Mouse (Mus musculus): ENCODE data around the gene Tsga10ip. TPM values are rescaled to one million over a fixed set of nuclear protein-coding genes. Genes with fewer than 3 reads are reported as not detected.
A peak's percentile ranks its signal among the peaks of the same experiment; 100 is the strongest.

Tsga10ip gene
- polyA plus RNA-seq (2015; fragmentation: Nextera tagmentation; extraction: Ambion mirVana): 0.44 TPM in 1 of 2 replicates, not detected in the other

DNA sequence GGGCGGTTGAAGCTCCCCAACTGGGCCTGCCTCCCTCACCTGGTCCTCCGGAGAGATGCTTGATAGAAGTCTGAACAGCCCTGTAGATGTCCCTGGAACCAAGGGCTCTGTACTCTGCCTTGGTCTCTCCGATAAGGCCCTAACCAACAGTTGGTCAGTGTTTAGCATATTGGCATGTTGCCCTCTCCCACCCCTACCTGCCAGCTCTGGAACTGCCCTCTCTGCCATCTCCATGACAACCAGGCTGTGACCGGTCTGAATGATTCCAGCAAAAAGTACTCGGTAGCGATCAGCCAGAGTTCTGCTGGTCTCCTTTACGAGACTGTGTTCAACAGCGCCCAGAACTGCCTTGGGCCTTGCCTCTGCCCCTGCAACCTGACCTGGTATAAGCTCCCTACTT, at the start of gene Tsga10ip:
Gene Tsga10ip (minus strand): TSS at position 234 of the 400 bp plus-strand sequence.
- no peaks in the 10 kb centered on the region for H3K36me3 ChIP-seq (ENCODE audit: control insufficient read depth, insufficient read depth, low read length)
- H3K27ac ChIP-seq (replicated peaks): no peak within 1 kb of the TSS
- H3K4me2 ChIP-seq (replicated peaks; ENCODE audit: low read depth): no peak within 1 kb of the TSS
- no peak within 1 kb of the TSS for H3K4me3 ChIP-seq (ENCODE audit: low read depth, low read length)
- WGBS: 70% methylated on average over 8 of the region's 8 CpGs
- no peaks in the 10 kb centered on the region for H3K4me1 ChIP-seq (replicated peaks; ENCODE audit: control insufficient read depth, insufficient read depth)
- no peak for ATAC-seq (ENCODE audit: low FRiP score, low TSS enrichment)
- no peak within 1 kb of the TSS for H3K9ac ChIP-seq (ENCODE audit: low read length)
- TF ChIP-seq CTCF (IDR thresholded peaks at IDR 0.05; ENCODE audit: low read depth) (0 out of 2 replicates have a peak, but pooled peaks have one; percentile 1), EP300 (optimal IDR thresholded peaks at IDR 0.05) (no peak)
- no peak for DNase-seq (ENCODE audit: low spot score)
- no peaks in the 10 kb centered on the region for H3K27me3 ChIP-seq (ENCODE audit: control insufficient read depth, insufficient read depth, low read length)
- H3K9me3 ChIP-seq (ENCODE audit: control insufficient read depth, low read length): no peaks in the 10 kb centered on the region

DNA sequence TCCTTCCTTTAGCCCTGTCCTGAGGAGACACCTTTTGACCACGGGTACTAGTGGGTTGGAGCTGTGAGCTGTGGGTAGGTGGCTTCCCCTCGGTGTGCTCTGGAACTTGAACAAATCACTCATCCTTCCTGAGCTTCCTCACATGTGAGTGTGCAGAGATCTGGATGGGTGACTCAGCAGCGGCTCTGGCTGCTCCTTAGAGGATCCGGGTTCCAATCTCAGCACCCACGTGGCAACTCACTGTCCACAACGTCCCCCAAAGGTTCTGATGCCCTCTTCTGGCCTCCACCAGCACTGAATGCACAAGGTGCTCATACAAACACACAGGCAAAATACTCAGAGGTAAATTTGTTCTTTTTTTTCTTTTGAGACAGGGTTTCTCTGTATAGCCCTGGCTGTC, 49.4 kb upstream of the Tsga10ip start:
- Histone ChIP-seq H3K27ac (replicated peaks) (no peak overlapping the region), H3K4me2 (replicated peaks; ENCODE audit: low read depth) (no peak overlapping the region), H3K36me3 (ENCODE audit: control insufficient read depth, insufficient read depth, low read length) (peaks cover 5% of the 10 kb centered on the region), H3K9me3 (ENCODE audit: control insufficient read depth, low read length) (no peaks in the 10 kb centered on the region), H3K4me1 (replicated peaks; ENCODE audit: control insufficient read depth, insufficient read depth) (peaks cover 2% of the 10 kb centered on the region; the same call in 1 of the 2 replicates), H3K27me3 (ENCODE audit: control insufficient read depth, insufficient read depth, low read length) (peaks cover 3% of the 10 kb centered on the region; the same call in 1 of the 2 replicates), H3K4me3 (ENCODE audit: low read depth, low read length) (no peak overlapping the region), H3K9ac (ENCODE audit: low read length) (no peak overlapping the region)
- no peak for TF ChIP-seq EP300 (optimal IDR thresholded peaks at IDR 0.05)
- no peak for TF ChIP-seq CTCF (IDR thresholded peaks at IDR 0.05; ENCODE audit: low read depth)
- DNase-seq (ENCODE audit: low spot score): no peak
- WGBS: 75% methylated on average over 6 of the region's 6 CpGs
- ATAC-seq (ENCODE audit: low FRiP score, low TSS enrichment): no peak

DNA sequence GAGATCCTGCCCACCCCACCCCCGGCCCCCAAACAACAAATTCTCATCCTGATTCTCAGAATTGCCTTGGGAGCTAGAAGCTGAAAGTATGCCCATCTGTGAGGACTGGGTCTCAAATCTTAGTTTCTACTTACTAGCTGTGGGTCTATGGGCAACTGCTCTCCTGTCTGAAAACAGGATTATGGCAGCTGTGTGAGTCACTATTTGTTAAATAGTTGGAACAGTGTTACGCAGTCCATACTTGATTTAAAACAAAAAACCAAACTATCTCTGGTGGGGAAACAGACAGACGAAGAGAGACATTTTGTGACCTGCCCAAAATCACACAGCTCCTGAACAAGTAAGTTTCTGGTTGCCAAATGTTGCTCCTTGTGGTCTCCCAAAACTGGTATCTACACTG, 47.3 kb upstream of the Tsga10ip start:
- TF ChIP-seq CTCF (IDR thresholded peaks at IDR 0.05; ENCODE audit: low read depth): no peak
- TF ChIP-seq EP300 (optimal IDR thresholded peaks at IDR 0.05): no peak
- no peak for ATAC-seq (ENCODE audit: low FRiP score, low TSS enrichment)
- WGBS: 66% methylated on average over 3 of the region's 3 CpGs
- Histone ChIP-seq H3K36me3 (ENCODE audit: control insufficient read depth, insufficient read depth, low read length) (peaks cover 5% of the 10 kb centered on the region), H3K4me3 (ENCODE audit: low read depth, low read length) (no peak overlapping the region), H3K4me1 (replicated peaks; ENCODE audit: control insufficient read depth, insufficient read depth) (no peaks in the 10 kb centered on the region), H3K27ac (replicated peaks) (no peak overlapping the region), H3K9ac (ENCODE audit: low read length) (no peak overlapping the region), H3K27me3 (ENCODE audit: control insufficient read depth, insufficient read depth, low read length) (peaks cover 3% of the 10 kb centered on the region; the same call in 1 of the 2 replicates), H3K9me3 (ENCODE audit: control insufficient read depth, low read length) (no peaks in the 10 kb centered on the region), H3K4me2 (replicated peaks; ENCODE audit: low read depth) (no peak overlapping the region)
- DNase-seq (ENCODE audit: low spot score): no peak

DNA sequence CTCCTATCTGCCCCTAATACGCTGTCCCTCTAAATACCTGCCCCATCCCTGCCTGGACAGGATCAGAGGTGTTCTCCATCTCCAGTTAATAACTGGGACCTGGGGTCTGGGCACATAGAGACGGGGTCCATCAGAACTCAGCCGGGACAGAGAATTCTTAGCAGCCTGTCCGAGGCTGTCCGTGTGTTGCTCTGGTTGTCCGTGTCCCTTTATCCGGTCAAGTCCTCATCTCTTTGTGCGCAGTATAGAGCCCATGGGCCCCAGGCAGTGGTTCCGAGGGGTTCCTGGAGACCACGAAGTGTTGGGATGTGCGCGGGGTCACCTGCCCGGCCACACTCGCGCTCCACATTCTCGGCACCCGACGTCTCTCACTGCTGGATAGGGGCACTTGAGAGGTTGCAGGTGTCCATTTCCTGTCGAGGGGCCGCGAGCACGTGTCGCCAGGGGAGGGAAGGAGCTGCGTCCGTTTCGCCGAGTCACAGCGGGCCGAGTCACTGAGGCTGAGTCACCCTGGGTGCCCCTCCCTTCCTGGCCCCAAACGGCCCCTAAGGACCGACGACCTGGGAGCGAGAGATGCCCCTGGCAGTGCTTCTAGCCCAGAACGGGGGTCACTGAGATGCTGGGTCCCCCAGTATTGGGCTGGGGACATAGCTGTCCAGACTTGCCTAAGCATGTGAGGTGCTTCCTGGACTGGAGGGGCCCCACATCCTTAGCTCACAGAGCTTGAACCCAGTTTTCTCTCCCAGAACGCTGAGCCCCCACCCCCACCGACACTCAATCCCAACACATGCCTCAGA, 46.2 kb upstream of the Tsga10ip start:
- peak overlapping the region; percentile 51 for H3K4me3 ChIP-seq (ENCODE audit: low read depth, low read length)
- peak; percentile 56 for DNase-seq (ENCODE audit: low spot score)
- H3K27ac ChIP-seq (replicated peaks): no peak overlapping the region
- ATAC-seq (ENCODE audit: low FRiP score, low TSS enrichment): peak; percentile 50
- peak overlapping the region; percentile 92 for H3K4me2 ChIP-seq (replicated peaks; ENCODE audit: low read depth)
- no peak overlapping the region for H3K9ac ChIP-seq (ENCODE audit: low read length)
- H3K4me1 ChIP-seq (replicated peaks; ENCODE audit: control insufficient read depth, insufficient read depth): no peaks in the 10 kb centered on the region
- WGBS: 5% methylated on average over 36 of the region's 36 CpGs
- peaks cover 3% of the 10 kb centered on the region; the same call in 1 of the 2 replicates for H3K27me3 ChIP-seq (ENCODE audit: control insufficient read depth, insufficient read depth, low read length)
- H3K36me3 ChIP-seq (ENCODE audit: control insufficient read depth, insufficient read depth, low read length): no peaks in the 10 kb centered on the region
- no peak for TF ChIP-seq CTCF (IDR thresholded peaks at IDR 0.05; ENCODE audit: low read depth)
- no peak for TF ChIP-seq EP300 (optimal IDR thresholded peaks at IDR 0.05)
- H3K9me3 ChIP-seq (ENCODE audit: control insufficient read depth, low read length): no peaks in the 10 kb centered on the region

DNA sequence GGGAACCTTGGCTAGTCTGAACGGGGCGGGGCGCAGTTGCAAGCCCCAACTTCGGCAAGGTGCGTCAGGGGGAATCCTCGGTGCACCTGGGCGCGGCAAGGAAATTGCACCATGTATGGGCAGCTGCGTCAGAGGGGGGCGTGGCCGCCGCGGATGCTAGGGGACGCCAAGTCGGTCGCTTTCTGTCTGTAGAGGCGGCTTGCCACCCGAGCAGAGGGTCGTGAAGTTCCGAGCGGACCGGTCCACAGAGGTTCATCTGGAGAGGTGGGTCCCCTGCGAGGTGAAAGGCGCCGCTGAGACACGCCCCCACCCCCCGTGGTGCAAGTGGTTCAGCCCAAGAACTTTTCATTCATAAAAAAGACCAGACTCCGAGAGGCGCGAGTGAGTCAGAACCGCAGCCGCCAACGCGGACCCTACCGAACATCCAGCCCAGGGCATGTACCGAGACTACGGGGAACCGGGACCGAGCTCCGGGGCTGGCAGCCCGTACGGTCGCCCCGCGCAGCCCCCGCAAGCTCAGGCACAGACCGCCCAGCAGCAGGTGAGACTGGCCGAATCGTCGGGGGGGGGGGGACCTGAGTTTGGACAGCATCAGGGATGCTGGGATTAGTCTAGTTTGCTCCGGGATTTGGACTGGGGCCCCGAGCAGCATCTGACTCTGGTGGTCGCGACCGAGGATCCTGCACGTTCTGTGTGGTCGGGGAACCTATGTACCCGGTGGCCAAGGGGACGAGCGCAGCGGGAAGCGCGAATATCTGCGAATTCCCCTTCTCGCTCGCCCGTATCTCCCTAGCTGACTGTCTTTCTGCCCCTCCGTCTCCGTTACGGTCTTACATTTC, 45.4 kb upstream of the Tsga10ip start, which contains the start of gene Fosl1:
Gene Fosl1 (plus strand): TSS at position 33 of the 839 bp plus-strand sequence.
- Histone ChIP-seq H3K4me2 (replicated peaks; ENCODE audit: low read depth) (peak within 1 kb of the TSS; percentile 92), H3K36me3 (ENCODE audit: control insufficient read depth, insufficient read depth, low read length) (no peaks in the 10 kb centered on the region), H3K27me3 (ENCODE audit: control insufficient read depth, insufficient read depth, low read length) (peaks cover 3% of the 10 kb centered on the region; the same call in 1 of the 2 replicates), H3K9ac (ENCODE audit: low read length) (peak within 1 kb of the TSS; percentile 48), H3K4me3 (ENCODE audit: low read depth, low read length) (peak within 1 kb of the TSS; percentile 51), H3K27ac (replicated peaks) (no peak within 1 kb of the TSS), H3K4me1 (replicated peaks; ENCODE audit: control insufficient read depth, insufficient read depth) (no peaks in the 10 kb centered on the region), H3K9me3 (ENCODE audit: control insufficient read depth, low read length) (no peaks in the 10 kb centered on the region)
- DNase-seq (ENCODE audit: low spot score) (peak; percentile 88), ATAC-seq (ENCODE audit: low FRiP score, low TSS enrichment) (peak; percentile 70)
- under 1% methylated on average over 70 of the region's 70 CpGs for WGBS
- no peak for TF ChIP-seq EP300 (optimal IDR thresholded peaks at IDR 0.05)
- 0 out of 2 replicates have a peak, but pooled peaks have one; percentile 2 for TF ChIP-seq CTCF (IDR thresholded peaks at IDR 0.05; ENCODE audit: low read depth)

Measured in stomach, postnatal 0 days (tissue).